Mouse (Mus musculus) brain, embryonic 14.5 days (tissue): Measurements from ENCODE around the gene Gsc2.

ENCODE experiments used
- CTCF ChIP-seq: fragments of 200-500 bp; IDR thresholded peaks from 2 replicates; pipeline ENCODE4 v1.5.1; 2012; ENCODE audit warnings: inconsistent platforms, mild to moderate bottlenecking, moderate library complexity, borderline replicate concordance; ENCODE audit not compliant: insufficient read depth, insufficient read length; ENCODE audit errors: extremely low read depth
- POLR2A ChIP-seq: fragments of 200-500 bp; IDR thresholded peaks from 2 replicates; pipeline ENCODE4 v1.6.1; 2012; ENCODE audit warnings: mild to moderate bottlenecking, inconsistent platforms, borderline replicate concordance; ENCODE audit not compliant: poor library complexity, insufficient read depth, insufficient read length, severe bottlenecking; ENCODE audit errors: extremely low read depth

- TF ChIP-seq CTCF (no peak), POLR2A (no peak)
Observed at GRCm38 (mm10) chr16:17876096-17876495, 38.8 kb downstream of the Gsc2 start.
